Mouse (Mus musculus): ENCODE measurements around the gene Cebpz. TPM values are rescaled to one million over a fixed set of nuclear protein-coding genes. Genes with fewer than 3 reads are reported as not detected.

Gene Cebpz
- polyA plus RNA-seq, 1 experiment from 2014 or later: 22.5 TPM

Other genes with a start within 250 kb of the Cebpz start
- 2.6 and 2.8 TPM in 2 replicates for gene Strn, start 199.9 kb downstream of the Cebpz start, polyA plus RNA-seq (2015; fragmentation: Nextera tagmentation; extraction: Ambion mirVana)
- gene Heatr5b, start 101.7 kb downstream of the Cebpz start, polyA plus RNA-seq (2015; fragmentation: Nextera tagmentation; extraction: Ambion mirVana): 4.4 and 4.7 TPM in 2 replicates
- gene Gpatch11, start 101.5 kb downstream of the Cebpz start, polyA plus RNA-seq (2015; fragmentation: Nextera tagmentation; extraction: Ambion mirVana): 13.0 and 14.5 TPM in 2 replicates
- 5.9 and 6.9 TPM in 2 replicates for gene Eif2ak2, start 54.5 kb downstream of the Cebpz start, polyA plus RNA-seq (2015; fragmentation: Nextera tagmentation; extraction: Ambion mirVana)
- 0.05 TPM in 1 of 2 replicates, not detected in the other for gene Sult6b1, start 30.1 kb downstream of the Cebpz start, polyA plus RNA-seq (2015; fragmentation: Nextera tagmentation; extraction: Ambion mirVana)
- 43.0 and 45.0 TPM in 2 replicates for gene Cebpzos, start 20.6 kb downstream of the Cebpz start, polyA plus RNA-seq (2015; fragmentation: Nextera tagmentation; extraction: Ambion mirVana)
- gene Ndufaf7, start 70 bp upstream of the Cebpz start, polyA plus RNA-seq (2015; fragmentation: Nextera tagmentation; extraction: Ambion mirVana): 22.7 and 23.6 TPM in 2 replicates
- gene Prkd3, start 83.8 kb upstream of the Cebpz start, polyA plus RNA-seq (2015; fragmentation: Nextera tagmentation; extraction: Ambion mirVana): 9.5 and 10.6 TPM in 2 replicates
- 20.1 and 24.5 TPM in 2 replicates for gene Qpct, start 114.8 kb upstream of the Cebpz start, polyA plus RNA-seq (2015; fragmentation: Nextera tagmentation; extraction: Ambion mirVana)

Measured in liver, embryonic 16.5 days (tissue).